Mouse (Mus musculus) mammary gland, adult 2 months (tissue): ENCODE results near the gene Slc22a1. TPM values are rescaled to one million over a fixed set of nuclear protein-coding genes. Genes with fewer than 3 reads are reported as not detected.

ENCODE experiments used
- polyA plus RNA-seq: library from polyadenylated mRNA; depleted of rRNA; stranded (reverse); fragments of >200 nt; gene quantifications from 2 replicates; pipeline ENCODE4 v1.2.3, GENCODE M21; 2012; ENCODE audit warnings: low replicate concordance; rRNA removed

The Slc22a1 gene
- 1.3 TPM in 1 of 2 replicates, not detected in the other for polyA plus RNA-seq

GRCm38 (mm10) chr17:12675646-12676045 is at the start of gene Slc22a1:
TSS of gene Slc22a1 (minus strand) at chr17:12675829.

Other genes starting within 250 kb of the Slc22a1 start
- 20.7 and 23.0 TPM in 2 replicates for gene Slc22a3, start 168.1 kb downstream of the Slc22a1 start, polyA plus RNA-seq
- 0.32 and 0.79 TPM in 2 replicates for gene Slc22a2, start 91.7 kb downstream of the Slc22a1 start, polyA plus RNA-seq
- gene Igf2r, start 93.8 kb upstream of the Slc22a1 start, polyA plus RNA-seq, result 24.6 and 25.9 TPM in 2 replicates
- gene Mas1, start 192.3 kb upstream of the Slc22a1 start, polyA plus RNA-seq, result 0.17 and 0.47 TPM in 2 replicates
- gene Mrgprh, start 200.2 kb upstream of the Slc22a1 start, polyA plus RNA-seq, result 0.39 and 2.3 TPM in 2 replicates
- gene Pnldc1, start 234.4 kb upstream of the Slc22a1 start, polyA plus RNA-seq, result 5.4 and 9.0 TPM in 2 replicates
- 33.7 and 62.6 TPM in 2 replicates for gene Tcp1, start 239.9 kb upstream of the Slc22a1 start, polyA plus RNA-seq
- gene Mrpl18, start 240.5 kb upstream of the Slc22a1 start, polyA plus RNA-seq, result 21.4 and 30.4 TPM in 2 replicates